Mouse (Mus musculus) spleen, adult 12 weeks (tissue): ENCODE measurements at regions not wholly inside any gene's neighbourhood (a gene's known extent, or its start where the extent isn't known, plus 50 kb on each side); places are given as distances from the start of the nearest gene placed in this dataset.
"Not testable (repeated sequence)": the region's sequence is repeated elsewhere in the genome, so short reads cannot be mapped to it uniquely, and the experiment has no call there.

ENCODE experiments used
- DNase-seq: peaks from one replicate; pipeline ENCODE4 v3.0.0; 2022; ENCODE audit warnings: low spot score

- DNase-seq, result no peak
Measured at GRCm38 (mm10) chr3:22285904-22286303, 209.5 kb downstream of the Tbl1xr1 start.

GRCm38 (mm10) chr3:22293466-22293865, 217.0 kb downstream of the Tbl1xr1 start:
- DNase-seq, result no peak

- not testable (repeated sequence) for DNase-seq
Measured at GRCm38 (mm10) chr3:22294081-22294480, 217.6 kb downstream of the Tbl1xr1 start.

- not testable (repeated sequence) for DNase-seq
Measured at GRCm38 (mm10) chr3:22296925-22297324, 220.5 kb downstream of the Tbl1xr1 start.

GRCm38 (mm10) chr3:22297831-22298230, 221.4 kb downstream of the Tbl1xr1 start:
- DNase-seq, result not testable (repeated sequence)

- no peak for DNase-seq
Measured at GRCm38 (mm10) chr3:22300553-22300952, 224.1 kb downstream of the Tbl1xr1 start.

GRCm38 (mm10) chr3:22301991-22302517, 225.6 kb downstream of the Tbl1xr1 start:
- no peak for DNase-seq

GRCm38 (mm10) chr3:22304145-22304544, 227.7 kb downstream of the Tbl1xr1 start:
- no peak for DNase-seq

GRCm38 (mm10) chr3:22306624-22307023, 230.2 kb downstream of the Tbl1xr1 start:
- DNase-seq, result no peak

GRCm38 (mm10) chr3:22308962-22309361, 232.5 kb downstream of the Tbl1xr1 start:
- peak; percentile 17 for DNase-seq

- no peak for DNase-seq
Measured at GRCm38 (mm10) chr3:22316466-22317185, 240.2 kb downstream of the Tbl1xr1 start.

GRCm38 (mm10) chr3:22320425-22320824, 244.0 kb downstream of the Tbl1xr1 start:
- not testable (repeated sequence) for DNase-seq

GRCm38 (mm10) chr3:22331240-22331639, 254.8 kb downstream of the Tbl1xr1 start:
- no peak for DNase-seq
